Mouse (Mus musculus): ENCODE data around the gene Rbfox2.

GRCm38 (mm10) chr15:77107169-77107908 lies 199.5 kb downstream of the Rbfox2 start:
- TF ChIP-seq CTCF (IDR thresholded peaks at IDR 0.05; ENCODE audit: low read depth) (0 out of 2 replicates have a peak, but pooled peaks have one; percentile 6), EP300 (optimal IDR thresholded peaks at IDR 0.05) (no peak)
